Comparison of ENCODE assay signal across 10 mouse cellular contexts in the genomic region with DNA sequence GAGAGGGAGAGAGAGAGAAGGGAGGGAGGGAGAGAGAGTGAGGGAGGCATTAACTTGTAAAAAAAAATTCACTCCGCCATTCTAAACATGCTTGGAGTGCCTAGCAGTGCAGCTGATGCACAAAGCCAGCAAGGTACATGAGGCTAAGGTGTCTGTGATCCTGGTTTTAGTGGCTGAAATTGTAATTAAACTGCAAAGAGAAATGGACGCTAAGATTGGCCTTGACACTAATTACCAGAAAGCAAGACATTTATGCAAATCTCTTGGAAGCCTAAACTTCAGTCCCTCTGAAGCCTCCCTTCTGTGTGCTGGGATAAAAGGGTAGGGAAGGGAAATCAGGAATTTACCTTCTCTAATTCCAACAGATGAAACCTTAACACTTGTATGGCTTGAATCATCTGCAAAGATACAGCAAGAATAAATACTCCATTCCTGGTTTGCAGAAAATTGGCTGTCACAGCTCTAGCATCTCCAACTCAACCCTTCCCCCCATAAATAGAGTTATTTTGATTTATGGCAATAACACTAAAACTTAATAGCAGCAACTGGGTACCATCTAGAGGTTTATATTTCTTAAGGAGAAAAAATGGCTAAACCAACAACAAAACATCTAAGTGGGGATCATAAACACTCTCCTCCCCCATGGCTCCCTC. TPM values are rescaled to one million over a fixed set of nuclear protein-coding genes. Genes with fewer than 3 reads are reported as not detected.
DNase-seq lines count a peak whose midpoint lies in the region; ATAC-seq lines count a peak whose summit lies in the region.
"Had no signal": no experiment of that assay in that cellular context is flagged by ENCODE, and none has a peak within 500 bp of the region (broad histone marks: within the 10 kb centered on the region; RNA-seq: fewer than 3 reads in every experiment).

No protein-coding gene starts in this region.

- H3K4me3 ChIP-seq in heart, embryonic 10.5 days, result peak overlapping the region; percentile 79
- peak overlapping the region; percentile 78 for H3K4me3 ChIP-seq in embryonic facial prominence, embryonic 10.5 days
- H3K4me3 ChIP-seq in hindbrain, embryonic 11.5 days (ENCODE audit: low read depth, low read length), result peak overlapping the region; percentile 88
- H3K4me3 ChIP-seq in midbrain, embryonic 15.5 days, result 0 out of 2 replicates have a peak overlapping the region, but pooled peaks have one; percentile 72
- H3K4me3 ChIP-seq: erythroblast, embryonic 14.5 days had no signal

- 24% methylated on average over 2 of the region's 2 CpGs for WGBS in heart, embryonic 10.5 days
- 16% methylated on average over 2 of the region's 2 CpGs for WGBS in embryonic facial prominence, embryonic 10.5 days
- WGBS in hindbrain, embryonic 11.5 days, result 7% methylated on average over 2 of the region's 2 CpGs
- WGBS in midbrain, embryonic 15.5 days, result 39% methylated on average over 2 of the region's 2 CpGs

- H3K4me1 ChIP-seq in heart, embryonic 10.5 days, result peaks cover 51% of the 10 kb centered on the region
- H3K4me1 ChIP-seq in embryonic facial prominence, embryonic 10.5 days, result peaks cover 59% of the 10 kb centered on the region
- peaks cover 17% of the 10 kb centered on the region for H3K4me1 ChIP-seq in hindbrain, embryonic 11.5 days (replicated peaks; ENCODE audit: control insufficient read depth, insufficient read depth, low read length)
- peaks cover 41% of the 10 kb centered on the region for H3K4me1 ChIP-seq in midbrain, embryonic 15.5 days

- peak overlapping the region; percentile 99 for H3K9ac ChIP-seq in hindbrain, embryonic 11.5 days (ENCODE audit: low read depth, low read length)
- H3K9ac ChIP-seq in midbrain, embryonic 15.5 days, result no peak overlapping the region

- H3K9me3 ChIP-seq in heart, embryonic 10.5 days, result no peaks in the 10 kb centered on the region
- H3K9me3 ChIP-seq in embryonic facial prominence, embryonic 10.5 days, result no peaks in the 10 kb centered on the region
- H3K9me3 ChIP-seq in hindbrain, embryonic 11.5 days (ENCODE audit: control insufficient read depth, low read length), result no peaks in the 10 kb centered on the region
- H3K9me3 ChIP-seq in midbrain, embryonic 15.5 days, result no peaks in the 10 kb centered on the region

- H3K36me3 ChIP-seq in heart, embryonic 10.5 days, result peaks cover 51% of the 10 kb centered on the region
- peaks cover 36% of the 10 kb centered on the region for H3K36me3 ChIP-seq in embryonic facial prominence, embryonic 10.5 days (replicated peaks)
- H3K36me3 ChIP-seq in hindbrain, embryonic 11.5 days (ENCODE audit: control insufficient read depth, insufficient read depth, low read length), result peaks cover 2% of the 10 kb centered on the region; the same call in 1 of the 2 replicates
- no peaks in the 10 kb centered on the region for H3K36me3 ChIP-seq in midbrain, embryonic 15.5 days (replicated peaks)

- DNase-seq in heart, embryonic 10.5 days (ENCODE audit: low spot score), result no peak
- no peak for DNase-seq in heart, postnatal 25 days (ENCODE audit: low spot score)
- DNase-seq in embryonic facial prominence, embryonic 10.5 days (ENCODE audit: low spot score), result no peak
- peak; percentile 49 for DNase-seq in hindbrain, embryonic 11.5 days (ENCODE audit: low spot score)
- DNase-seq in spleen, postnatal 4 days (ENCODE audit: low spot score in 2 of 2), result no peak
- DNase-seq in left cerebral cortex, adult 9 months (ENCODE audit: low spot score in 2 of 2), result no peak
- DNase-seq in cerebellum, adult 11-12 months, result no peak

- ATAC-seq in hindbrain, embryonic 11.5 days (ENCODE audit: low FRiP score), result no peak
- ATAC-seq in midbrain, embryonic 15.5 days (replicated peaks), result no peak

- no peaks in the 10 kb centered on the region for H3K27me3 ChIP-seq in heart, embryonic 10.5 days (ENCODE audit: insufficient read depth, poor library complexity, severe bottlenecking)
- peaks cover 85% of the 10 kb centered on the region for H3K27me3 ChIP-seq in embryonic facial prominence, embryonic 10.5 days (replicated peaks; ENCODE audit: low read depth, poor library complexity, severe bottlenecking)
- H3K27me3 ChIP-seq in hindbrain, embryonic 11.5 days (ENCODE audit: control insufficient read depth, insufficient read depth, low read length), result no peaks in the 10 kb centered on the region
- peaks cover 25% of the 10 kb centered on the region; the same call in 1 of the 2 replicates for H3K27me3 ChIP-seq in midbrain, embryonic 15.5 days (replicated peaks)
- H3K27me3 ChIP-seq: CH12.LX had no signal

- H3K27ac ChIP-seq in heart, embryonic 10.5 days, result peak overlapping the region; percentile 100
- peak overlapping the region; percentile 99 for H3K27ac ChIP-seq in embryonic facial prominence, embryonic 10.5 days (replicated peaks)
- peak overlapping the region; percentile 99 for H3K27ac ChIP-seq in hindbrain, embryonic 11.5 days (ENCODE audit: low read depth, low read length)
- H3K27ac ChIP-seq in midbrain, embryonic 15.5 days, result no peak overlapping the region

- H3K4me2 ChIP-seq in hindbrain, embryonic 11.5 days (replicated peaks; ENCODE audit: low read depth, low read length), result peak overlapping the region; percentile 92
- peak overlapping the region; percentile 95 for H3K4me2 ChIP-seq in midbrain, embryonic 15.5 days

- intact Hi-C loops in heart, postnatal 25 days (cut with DNase I), result no loop called here

RNA-seq across cellular contexts. Expression of a gene that starts 6.2 kb away (rescaled TPM):
- polyA plus RNA-seq in heart, embryonic 10.5 days (2016; fragmentation: Nextera tagmentation; extraction: Ambion mirVana), result 111 and 139 TPM in 2 replicates
- 10 to 100 TPM; 26.5 to 31.4 TPM for total RNA-seq in heart, postnatal 25 days (2021)
- 73.3 and 89.6 TPM in 2 replicates for polyA plus RNA-seq in embryonic facial prominence, embryonic 10.5 days (2016; fragmentation: Nextera tagmentation; extraction: Ambion mirVana)
- 132 and 149 TPM in 2 replicates for polyA plus RNA-seq in hindbrain, embryonic 11.5 days (2014; fragmentation: Nextera tagmentation; extraction: Ambion mirVana)
- 38.5 and 43.1 TPM in 2 replicates for polyA plus RNA-seq in midbrain, embryonic 15.5 days (2015; fragmentation: Nextera tagmentation; extraction: Ambion mirVana)
